Mouse (Mus musculus): ENCODE results near the gene Olfr98. TPM values are rescaled to one million over a fixed set of nuclear protein-coding genes. Genes with fewer than 3 reads are reported as not detected.
"Not testable (repeated sequence)": the region's sequence is repeated elsewhere in the genome, so short reads cannot be mapped to it uniquely, and the experiment has no call there.

The Olfr98 gene
- polyA plus RNA-seq, 1 experiment from 2014 or later: not detected

DNA sequence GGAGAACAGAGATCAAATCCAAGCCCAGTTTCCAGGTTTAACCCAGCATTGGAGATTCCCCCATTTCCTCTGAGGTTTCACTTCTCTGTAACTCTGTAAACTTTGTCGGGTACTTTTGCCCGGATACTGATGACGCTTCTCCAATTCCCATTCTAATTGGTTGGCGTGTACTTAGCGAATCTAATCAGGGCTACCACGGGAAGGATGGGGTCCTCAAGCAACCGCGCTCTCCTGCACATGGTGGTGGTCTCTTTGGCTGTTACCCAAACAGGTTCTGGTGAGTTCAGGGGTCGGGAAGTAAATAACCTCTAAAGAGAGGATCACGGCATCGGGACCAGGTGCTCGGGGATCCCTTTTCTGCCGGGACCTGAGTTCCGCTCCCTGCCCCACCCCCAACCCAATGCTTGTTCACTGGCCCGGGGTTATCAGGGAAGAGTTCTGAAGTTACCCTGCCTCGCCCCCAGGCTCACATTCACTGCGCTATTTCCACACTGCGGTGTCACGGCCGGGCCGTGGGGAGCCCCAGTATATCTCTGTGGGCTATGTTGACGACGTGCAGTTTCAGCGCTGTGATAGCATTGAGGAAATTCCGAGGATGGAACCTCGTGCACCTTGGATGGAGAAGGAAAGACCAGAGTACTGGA is 6.6 kb upstream of the Olfr98 start, which contains the start of gene H2-M3:
Gene H2-M3 (plus strand): TSS at position 163 of the 644 bp plus-strand sequence.
- Histone ChIP-seq H3K4me3 (ENCODE audit: low read depth, low read length) (peak within 1 kb of the TSS; percentile 56), H3K27me3 (ENCODE audit: control insufficient read depth, insufficient read depth, low read length) (no peaks in the 10 kb centered on the region), H3K4me2 (peak within 1 kb of the TSS; percentile 95), H3K4me1 (ENCODE audit: control insufficient read depth, insufficient read depth, low read length) (no peaks in the 10 kb centered on the region), H3K9ac (ENCODE audit: low read depth, low read length) (peak within 1 kb of the TSS; percentile 49), H3K27ac (ENCODE audit: low read depth, low read length) (no peak within 1 kb of the TSS), H3K36me3 (ENCODE audit: control insufficient read depth, insufficient read depth, low read length) (no peaks in the 10 kb centered on the region), H3K9me3 (replicated peaks; ENCODE audit: control insufficient read depth, low read length) (no peaks in the 10 kb centered on the region)
- peak; percentile 95 for ATAC-seq (replicated peaks; ENCODE audit: insufficient number of reproducible peaks, low FRiP score, low TSS enrichment)
- 2% methylated on average over 26 of the region's 26 CpGs for WGBS (ENCODE audit: insufficient replicate concordance)

DNA sequence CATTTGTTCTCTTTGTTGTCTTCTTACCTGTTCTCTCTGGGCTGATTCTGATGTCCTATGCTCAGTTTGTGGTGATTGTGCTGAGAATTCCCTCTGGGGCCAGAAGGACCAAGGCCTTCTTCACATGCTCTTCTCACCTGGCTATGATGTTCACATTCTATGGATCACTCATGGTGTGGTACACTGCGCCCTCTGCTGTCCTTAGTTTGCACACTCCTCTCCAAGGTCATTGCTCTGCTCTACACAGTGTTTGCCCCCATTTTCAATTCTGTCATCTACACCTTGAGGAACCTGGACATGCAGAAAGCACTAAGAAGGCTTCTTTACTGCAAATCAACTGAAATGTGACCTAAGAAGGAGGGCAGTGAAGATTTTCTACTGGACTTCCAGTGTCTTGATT is 13.0 kb downstream of the Olfr98 start:
- H3K4me2 ChIP-seq: no peak overlapping the region
- H3K27me3 ChIP-seq (ENCODE audit: control insufficient read depth, insufficient read depth, low read length): no peaks in the 10 kb centered on the region
- H3K27ac ChIP-seq (ENCODE audit: low read depth, low read length): no peak overlapping the region
- H3K36me3 ChIP-seq (ENCODE audit: control insufficient read depth, insufficient read depth, low read length): no peaks in the 10 kb centered on the region
- 10% methylated on average over 1 of the region's 1 CpGs for WGBS (ENCODE audit: insufficient replicate concordance)
- H3K9ac ChIP-seq (ENCODE audit: low read depth, low read length): no peak overlapping the region
- no peaks in the 10 kb centered on the region for H3K9me3 ChIP-seq (replicated peaks; ENCODE audit: control insufficient read depth, low read length)
- ATAC-seq (replicated peaks; ENCODE audit: insufficient number of reproducible peaks, low FRiP score, low TSS enrichment): no peak
- no peaks in the 10 kb centered on the region for H3K4me1 ChIP-seq (ENCODE audit: control insufficient read depth, insufficient read depth, low read length)
- H3K4me3 ChIP-seq (ENCODE audit: low read depth, low read length): no peak overlapping the region

DNA sequence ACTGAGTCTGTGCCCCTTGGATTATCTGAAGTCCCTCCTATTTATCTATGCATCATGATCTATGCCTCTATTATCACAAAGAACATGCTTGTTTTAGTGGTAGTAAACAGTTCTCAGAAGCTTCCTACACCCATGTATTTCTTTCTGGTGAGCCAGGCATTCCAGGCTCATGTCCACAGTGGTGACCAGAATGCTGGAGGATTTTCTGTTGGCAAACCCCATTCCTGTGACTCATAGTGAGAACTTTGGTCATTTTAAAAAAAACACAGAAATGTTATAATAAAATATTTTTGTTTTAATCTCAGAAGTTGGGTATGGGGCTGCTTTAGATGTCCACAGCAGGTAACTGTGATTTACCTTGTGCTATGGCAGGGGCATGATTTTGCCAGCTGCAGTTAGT is 14.1 kb downstream of the Olfr98 start:
- no peaks in the 10 kb centered on the region for H3K36me3 ChIP-seq (ENCODE audit: control insufficient read depth, insufficient read depth, low read length)
- H3K27ac ChIP-seq (ENCODE audit: low read depth, low read length): no peak overlapping the region
- no peak overlapping the region for H3K4me2 ChIP-seq
- no peak overlapping the region for H3K9ac ChIP-seq (ENCODE audit: low read depth, low read length)
- no peaks in the 10 kb centered on the region for H3K4me1 ChIP-seq (ENCODE audit: control insufficient read depth, insufficient read depth, low read length)
- no peak overlapping the region for H3K4me3 ChIP-seq (ENCODE audit: low read depth, low read length)
- no peaks in the 10 kb centered on the region for H3K27me3 ChIP-seq (ENCODE audit: control insufficient read depth, insufficient read depth, low read length)
- no peaks in the 10 kb centered on the region for H3K9me3 ChIP-seq (replicated peaks; ENCODE audit: control insufficient read depth, low read length)
- ATAC-seq (replicated peaks; ENCODE audit: insufficient number of reproducible peaks, low FRiP score, low TSS enrichment): no peak

DNA sequence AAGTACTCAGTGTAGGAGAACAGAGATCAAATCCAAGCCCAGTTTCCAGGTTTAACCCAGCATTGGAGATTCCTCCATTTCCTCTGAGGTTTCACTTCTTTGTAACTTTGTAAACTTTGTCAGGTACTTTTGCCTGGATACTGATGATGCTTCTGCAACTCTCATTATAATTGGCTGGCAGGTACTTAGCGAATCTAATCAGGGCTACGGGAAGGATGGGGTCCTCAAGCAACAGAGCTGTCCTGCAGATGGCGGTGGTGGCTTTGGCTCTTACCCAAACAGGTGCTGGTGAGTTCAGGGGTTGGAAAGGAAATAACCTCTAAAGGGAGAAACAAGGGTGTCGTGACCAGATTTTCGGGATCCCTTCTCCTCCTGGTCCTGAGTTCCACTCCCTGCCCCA is 16.8 kb downstream of the Olfr98 start:
- Histone ChIP-seq H3K9ac (ENCODE audit: low read depth, low read length) (no peak overlapping the region), H3K27ac (ENCODE audit: low read depth, low read length) (no peak overlapping the region), H3K4me2 (no peak overlapping the region), H3K9me3 (replicated peaks; ENCODE audit: control insufficient read depth, low read length) (no peaks in the 10 kb centered on the region), H3K4me3 (ENCODE audit: low read depth, low read length) (no peak overlapping the region), H3K36me3 (ENCODE audit: control insufficient read depth, insufficient read depth, low read length) (no peaks in the 10 kb centered on the region), H3K4me1 (ENCODE audit: control insufficient read depth, insufficient read depth, low read length) (no peaks in the 10 kb centered on the region), H3K27me3 (ENCODE audit: control insufficient read depth, insufficient read depth, low read length) (no peaks in the 10 kb centered on the region)
- WGBS (ENCODE audit: insufficient replicate concordance): 23% methylated on average over 5 of the region's 5 CpGs
- peak; percentile 71; the same call in 1 of the 2 replicates for ATAC-seq (replicated peaks; ENCODE audit: insufficient number of reproducible peaks, low FRiP score, low TSS enrichment)

DNA sequence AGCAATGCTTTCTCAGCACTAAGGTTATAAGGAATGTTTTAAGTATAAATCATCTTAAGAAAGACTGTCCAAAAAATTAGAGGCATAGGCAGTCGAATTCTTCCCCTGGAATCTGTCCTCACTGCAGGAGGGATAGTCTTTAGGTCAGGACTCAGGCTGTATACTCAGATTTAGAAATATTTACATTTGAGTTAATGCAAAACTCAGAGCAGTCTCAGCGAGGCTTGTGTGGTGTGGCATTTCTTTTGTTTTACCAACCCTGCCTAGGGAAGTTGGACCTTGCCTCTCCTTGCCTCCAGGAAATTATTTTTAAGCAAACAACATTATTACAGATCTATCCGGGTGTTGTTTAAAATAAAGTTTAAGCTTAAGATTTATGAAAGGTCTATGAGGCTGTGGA is 21.4 kb downstream of the Olfr98 start:
- Histone ChIP-seq H3K27me3 (ENCODE audit: control insufficient read depth, insufficient read depth, low read length) (no peaks in the 10 kb centered on the region), H3K9me3 (replicated peaks; ENCODE audit: control insufficient read depth, low read length) (0 out of 2 replicates have a peak, but pooled peaks cover 4% of the 10 kb centered on the region), H3K36me3 (ENCODE audit: control insufficient read depth, insufficient read depth, low read length) (no peaks in the 10 kb centered on the region), H3K27ac (ENCODE audit: low read depth, low read length) (no peak overlapping the region), H3K9ac (ENCODE audit: low read depth, low read length) (no peak overlapping the region), H3K4me3 (ENCODE audit: low read depth, low read length) (no peak overlapping the region), H3K4me1 (ENCODE audit: control insufficient read depth, insufficient read depth, low read length) (no peaks in the 10 kb centered on the region), H3K4me2 (no peak overlapping the region)
- no peak for ATAC-seq (replicated peaks; ENCODE audit: insufficient number of reproducible peaks, low FRiP score, low TSS enrichment)
- 55% methylated on average over 3 of the region's 3 CpGs for WGBS (ENCODE audit: insufficient replicate concordance)

DNA sequence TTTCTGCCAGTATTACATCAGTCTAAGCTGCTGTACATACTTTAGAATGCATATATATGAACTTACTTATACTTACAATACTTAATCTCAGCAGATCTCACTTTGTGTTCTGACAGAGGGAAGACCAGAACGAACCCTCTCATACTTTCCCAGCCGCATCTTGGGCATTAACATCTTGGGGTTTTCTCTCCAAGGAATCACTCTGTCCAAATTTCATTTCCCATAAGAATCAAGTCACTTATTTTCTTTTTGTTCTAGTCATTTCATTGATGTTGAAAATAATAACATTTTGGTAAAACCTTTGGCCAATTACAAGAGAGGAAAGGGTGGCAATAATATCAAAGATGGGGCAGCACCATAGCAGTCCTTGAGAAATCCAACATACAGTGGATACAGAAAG is 26.3 kb downstream of the Olfr98 start, which contains the start of gene Olfr97:
Gene Olfr97 (minus strand): TSS at position 101 of the 400 bp plus-strand sequence.
- not testable (repeated sequence) for H3K4me1 ChIP-seq (ENCODE audit: control insufficient read depth, insufficient read depth, low read length); H3K9me3 ChIP-seq (replicated peaks; ENCODE audit: control insufficient read depth, low read length); H3K36me3 ChIP-seq (ENCODE audit: control insufficient read depth, insufficient read depth, low read length); H3K4me3 ChIP-seq (ENCODE audit: low read depth, low read length); H3K27me3 ChIP-seq (ENCODE audit: control insufficient read depth, insufficient read depth, low read length); H3K27ac ChIP-seq (ENCODE audit: low read depth, low read length); H3K4me2 ChIP-seq; ATAC-seq (replicated peaks; ENCODE audit: insufficient number of reproducible peaks, low FRiP score, low TSS enrichment); H3K9ac ChIP-seq (ENCODE audit: low read depth, low read length)
- WGBS (ENCODE audit: insufficient replicate concordance): 84% methylated on average over 2 of the region's 2 CpGs

DNA sequence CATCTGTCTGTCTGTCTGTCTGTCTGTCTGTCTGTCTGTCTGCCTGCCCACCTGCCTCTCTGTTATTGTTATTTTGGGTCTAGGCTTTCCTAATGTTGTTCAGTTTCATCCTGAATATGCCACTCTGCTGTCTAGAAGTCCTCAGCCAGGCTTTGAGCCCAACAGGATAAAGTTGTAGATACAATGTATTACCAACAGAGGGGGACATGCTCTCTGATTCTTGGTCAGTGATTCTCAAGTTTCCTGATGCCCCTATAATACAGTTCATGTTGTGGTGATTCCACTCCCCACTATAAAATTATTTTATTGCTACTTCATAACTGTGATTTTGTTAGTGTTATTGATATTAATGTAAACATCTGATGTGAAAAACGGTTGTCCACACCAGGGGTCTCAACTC is 41.7 kb downstream of the Olfr98 start:
- Histone ChIP-seq H3K9ac (ENCODE audit: low read depth, low read length) (no peak overlapping the region), H3K4me1 (ENCODE audit: control insufficient read depth, insufficient read depth, low read length) (no peaks in the 10 kb centered on the region), H3K4me3 (ENCODE audit: low read depth, low read length) (no peak overlapping the region), H3K4me2 (no peak overlapping the region), H3K9me3 (replicated peaks; ENCODE audit: control insufficient read depth, low read length) (no peaks in the 10 kb centered on the region; the same call in 1 of the 2 replicates), H3K27ac (ENCODE audit: low read depth, low read length) (no peak overlapping the region), H3K36me3 (ENCODE audit: control insufficient read depth, insufficient read depth, low read length) (no peaks in the 10 kb centered on the region), H3K27me3 (ENCODE audit: control insufficient read depth, insufficient read depth, low read length) (no peaks in the 10 kb centered on the region)
- WGBS (ENCODE audit: insufficient replicate concordance): 44% methylated on average over 1 of the region's 1 CpGs
- ATAC-seq (replicated peaks; ENCODE audit: insufficient number of reproducible peaks, low FRiP score, low TSS enrichment): no peak

DNA sequence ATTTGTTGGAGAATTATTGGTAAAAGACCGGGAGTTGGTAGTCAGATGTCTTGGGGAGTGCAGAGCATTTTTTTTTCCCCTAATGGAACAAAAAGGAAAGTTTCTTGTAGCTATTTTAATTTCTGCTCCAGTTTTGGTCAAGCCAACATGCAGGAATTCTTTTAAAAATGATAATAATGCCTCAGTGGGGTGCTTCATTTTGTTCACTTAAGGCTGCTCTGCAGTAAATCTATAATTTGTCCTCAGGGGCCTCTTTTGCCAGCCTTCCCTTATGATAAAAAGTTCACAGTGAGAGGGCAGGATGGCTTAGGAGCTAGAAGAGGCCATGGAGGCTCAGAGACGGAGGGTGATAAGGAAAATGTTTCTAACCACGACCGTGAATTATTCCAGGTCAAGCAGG is 43.7 kb downstream of the Olfr98 start, which contains the start of gene Olfr96:
Gene Olfr96 (plus strand): TSS at position 301 of the 400 bp plus-strand sequence.
- WGBS (ENCODE audit: insufficient replicate concordance): 53% methylated on average over 4 of the region's 4 CpGs
- no peaks in the 10 kb centered on the region; the same call in 1 of the 2 replicates for H3K9me3 ChIP-seq (replicated peaks; ENCODE audit: control insufficient read depth, low read length)
- no peak within 1 kb of the TSS for H3K9ac ChIP-seq (ENCODE audit: low read depth, low read length)
- ATAC-seq (replicated peaks; ENCODE audit: insufficient number of reproducible peaks, low FRiP score, low TSS enrichment): no peak
- H3K27ac ChIP-seq (ENCODE audit: low read depth, low read length): no peak within 1 kb of the TSS
- no peak within 1 kb of the TSS for H3K4me2 ChIP-seq
- no peaks in the 10 kb centered on the region for H3K27me3 ChIP-seq (ENCODE audit: control insufficient read depth, insufficient read depth, low read length)
- no peaks in the 10 kb centered on the region for H3K36me3 ChIP-seq (ENCODE audit: control insufficient read depth, insufficient read depth, low read length)
- H3K4me1 ChIP-seq (ENCODE audit: control insufficient read depth, insufficient read depth, low read length): no peaks in the 10 kb centered on the region
- H3K4me3 ChIP-seq (ENCODE audit: low read depth, low read length): no peak within 1 kb of the TSS

DNA sequence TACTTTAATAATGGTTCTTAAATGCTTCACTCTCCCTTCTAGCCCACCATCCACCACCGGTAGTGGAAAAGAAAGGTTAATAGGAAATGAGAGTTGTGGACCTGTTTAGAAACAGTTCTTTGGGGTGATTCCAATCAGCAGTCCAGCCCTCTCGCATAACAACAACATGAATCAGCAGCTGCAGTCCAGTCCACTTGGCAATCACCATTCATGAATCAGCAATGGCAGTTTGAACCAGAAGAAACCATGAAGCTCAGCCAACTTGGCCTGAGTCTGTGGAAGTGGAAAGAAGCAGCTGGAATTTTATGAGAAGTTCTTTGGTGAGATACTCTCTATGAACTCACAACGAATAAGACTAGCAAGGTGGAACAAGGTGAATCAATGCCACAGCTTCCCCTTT is 45.1 kb downstream of the Olfr98 start:
- WGBS (ENCODE audit: insufficient replicate concordance): 76% methylated on average over 3 of the region's 3 CpGs
- Histone ChIP-seq H3K27me3 (ENCODE audit: control insufficient read depth, insufficient read depth, low read length) (no peaks in the 10 kb centered on the region), H3K27ac (ENCODE audit: low read depth, low read length) (no peak overlapping the region), H3K9ac (ENCODE audit: low read depth, low read length) (no peak overlapping the region), H3K9me3 (replicated peaks; ENCODE audit: control insufficient read depth, low read length) (no peaks in the 10 kb centered on the region; the same call in 1 of the 2 replicates), H3K4me1 (ENCODE audit: control insufficient read depth, insufficient read depth, low read length) (no peaks in the 10 kb centered on the region), H3K4me2 (no peak overlapping the region), H3K4me3 (ENCODE audit: low read depth, low read length) (no peak overlapping the region), H3K36me3 (ENCODE audit: control insufficient read depth, insufficient read depth, low read length) (no peaks in the 10 kb centered on the region)
- ATAC-seq (replicated peaks; ENCODE audit: insufficient number of reproducible peaks, low FRiP score, low TSS enrichment): no peak
